Mouse (Mus musculus) heart, adult 2 months (tissue): ENCODE data around the gene Zfp286. TPM values are rescaled to one million over a fixed set of nuclear protein-coding genes. Genes with fewer than 3 reads are reported as not detected.

Experiments
- DNase-seq, 2 experiments: peaks; one replicate each; pipeline ENCODE4 v3.0.0; 2021
- H3K27ac ChIP-seq: fragments of 200-600 bp; 2 replicates; pipeline ENCODE4 v1.8.1; 2022
- H3K27me3 ChIP-seq: fragments of 200-500 bp; 2 replicates; pipeline ENCODE4 v1.6.1; 2012; ENCODE audit warnings: mild to moderate bottlenecking, low read length, inconsistent platforms, mixed read lengths; ENCODE audit not compliant: control insufficient read depth, insufficient read depth
- H3K36me3 ChIP-seq: fragments of 200-500 bp; 2 replicates; pipeline ENCODE4 v1.6.1; 2012; ENCODE audit warnings: low read length, inconsistent platforms; ENCODE audit not compliant: control insufficient read depth, insufficient read depth
- H3K4me1 ChIP-seq: fragments of 200-500 bp; 2 replicates; pipeline ENCODE4 v1.6.1; 2011; ENCODE audit warnings: low read length; ENCODE audit not compliant: control insufficient read depth, insufficient read depth
- H3K4me3 ChIP-seq: fragments of 200-600 bp; 2 replicates; pipeline ENCODE4 v1.8.1; 2022
- H3K79me2 ChIP-seq: fragments of 200-500 bp; replicated peaks from 2 replicates; pipeline ENCODE4 v1.6.1; 2012; ENCODE audit warnings: mild to moderate bottlenecking, inconsistent platforms, low read length, moderate library complexity, mixed read lengths; ENCODE audit not compliant: control insufficient read depth, insufficient read depth
- H3K9ac ChIP-seq: fragments of 200-500 bp; 2 replicates; pipeline ENCODE4 v1.6.1; 2012; ENCODE audit warnings: low read depth, mild to moderate bottlenecking, control low read depth, inconsistent platforms, low read length, mixed read lengths
- CTCF ChIP-seq: fragments of 200-600 bp; IDR thresholded peaks from 2 replicates; pipeline ENCODE4 v1.8.1; 2022; ENCODE audit warnings: antibody characterized with exemption, mild to moderate bottlenecking, moderate library complexity
- EP300 ChIP-seq: fragments of 200-500 bp; IDR thresholded peaks from 2 replicates; pipeline ENCODE4 v1.6.1; 2011; ENCODE audit warnings: low read depth, low read length, control low read depth; ENCODE audit not compliant: insufficient read depth
- POLR2A ChIP-seq: fragments of 200-500 bp; IDR thresholded peaks from 2 replicates; pipeline ENCODE4 v1.6.1; 2011; ENCODE audit warnings: mild to moderate bottlenecking, low read depth, low read length, control low read depth; ENCODE audit not compliant: insufficient read depth
- WGBS: fragments of 180-500 bp; shearing (Covaris S2); methylation state at CpG from one replicate; pipeline ENCODE4 v1.1.7; 2018; 5-methylcytosine and 5-hydroxymethylcytosine counted together
- intact Hi-C: fragments of 180-260 bp; cut with DNase I; formaldehyde crosslinking; loops from one replicate; pipeline ENCODE4 v1.15.1; 2025
- long read RNA-seq: library from polyadenylated mRNA; stranded (forward); transcript quantifications from one replicate; pipeline ENCODE4 v2.0.0, GENCODE M21; 2021
- polyA plus RNA-seq: library from polyadenylated mRNA; depleted of rRNA; stranded (reverse); fragments of >200 nt; gene quantifications from 2 replicates; pipeline ENCODE4 v1.2.3, GENCODE M21; 2012; rRNA removed
- total RNA-seq, 2 experiments: library from RNA; stranded (reverse); gene quantifications; 2 replicates each; pipeline ENCODE4 v1.2.3; 2021

Gene Zfp286
- total RNA-seq (under 1 TPM; 0.41 to 0.42 TPM), polyA plus RNA-seq (0.70 and 1.3 TPM in 2 replicates)
- long read RNA-seq, partial matches to known transcripts, result 0 of 1 reads
- long read RNA-seq, other reads (novel, unspliced or antisense), result 1 of 1 reads

DNA sequence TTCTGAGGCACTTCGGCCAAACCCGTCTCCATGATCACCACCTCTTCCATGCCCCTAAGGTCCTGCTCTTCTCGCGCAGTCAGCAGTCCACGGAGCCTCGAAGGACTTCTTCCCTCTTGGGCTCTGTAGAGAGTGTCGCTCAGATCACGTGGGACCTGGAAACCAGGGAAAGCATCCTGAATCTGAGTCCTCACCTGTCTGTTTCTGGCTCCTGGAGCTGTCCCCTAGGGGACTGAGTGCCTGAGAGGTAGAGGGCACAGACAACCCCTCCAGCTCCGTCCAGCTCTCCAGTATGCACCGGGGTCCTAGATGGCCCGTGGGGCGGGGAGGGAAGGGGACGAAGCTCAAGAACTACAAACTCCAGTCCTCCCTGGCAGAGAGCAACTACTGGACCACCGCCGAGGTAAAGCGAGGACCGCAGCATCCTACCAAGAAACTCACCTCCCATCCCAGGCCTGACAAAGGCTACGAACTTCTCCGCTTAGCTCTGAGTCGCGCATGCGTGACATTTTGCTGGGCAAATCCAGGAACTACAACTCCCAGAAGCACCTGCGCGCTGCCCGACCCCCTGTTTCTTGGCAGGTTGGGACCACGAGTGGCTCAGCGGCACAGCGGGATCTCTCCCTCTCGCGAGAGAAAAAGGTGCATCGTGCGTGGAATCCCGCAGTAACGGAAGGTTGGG, at the start of gene Zfp286:
TSS of gene Zfp286 (minus strand) at position 528 of the 682 bp plus-strand sequence.
- Histone ChIP-seq H3K4me1 (peaks cover 4% of the 10 kb centered on the region), H3K4me3 (peak within 1 kb of the TSS; percentile 60), H3K27ac (no peak within 1 kb of the TSS), H3K27me3 (no peaks in the 10 kb centered on the region), H3K36me3 (no peaks in the 10 kb centered on the region), H3K9ac (peak within 1 kb of the TSS; percentile 63), H3K79me2 (no peaks in the 10 kb centered on the region)
- WGBS, result 7% methylated on average over 34 of the region's 34 CpGs
- no peak for TF ChIP-seq CTCF
- peak; percentile 27; the same call in 1 of the 2 replicates for TF ChIP-seq POLR2A
- intact Hi-C loops, result no loop called here
- DNase-seq, result peak; percentile 75 to 83

DNA sequence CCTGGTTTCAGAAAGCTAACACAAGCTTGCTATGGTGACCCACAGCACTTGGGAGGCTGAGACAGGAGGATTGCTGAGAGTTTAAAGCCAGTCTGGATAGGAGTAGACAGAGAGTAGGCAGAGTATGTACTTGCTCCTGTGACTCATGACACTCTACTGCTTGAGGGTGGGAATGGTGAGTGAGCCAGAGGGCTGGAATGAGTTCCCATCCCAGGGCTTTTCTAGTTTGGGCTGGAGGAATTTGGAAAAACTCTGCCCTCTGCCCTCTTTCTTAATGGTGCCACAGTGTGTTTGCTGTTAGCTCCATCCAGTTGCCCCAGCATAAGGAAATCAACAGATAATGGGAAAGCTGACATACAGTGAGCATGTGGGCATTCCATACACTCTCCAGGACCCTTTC, 42.6 kb upstream of the Zfp286 start:
- Histone ChIP-seq H3K9ac (no peak overlapping the region), H3K4me1 (no peaks in the 10 kb centered on the region), H3K4me3 (no peak overlapping the region), H3K27ac (no peak overlapping the region), H3K27me3 (no peaks in the 10 kb centered on the region), H3K36me3 (no peaks in the 10 kb centered on the region), H3K79me2 (no peaks in the 10 kb centered on the region)
- DNase-seq, result no peak
- TF ChIP-seq EP300 (no peak), CTCF (no peak), POLR2A (no peak)
- intact Hi-C loops, result no loop called here

DNA sequence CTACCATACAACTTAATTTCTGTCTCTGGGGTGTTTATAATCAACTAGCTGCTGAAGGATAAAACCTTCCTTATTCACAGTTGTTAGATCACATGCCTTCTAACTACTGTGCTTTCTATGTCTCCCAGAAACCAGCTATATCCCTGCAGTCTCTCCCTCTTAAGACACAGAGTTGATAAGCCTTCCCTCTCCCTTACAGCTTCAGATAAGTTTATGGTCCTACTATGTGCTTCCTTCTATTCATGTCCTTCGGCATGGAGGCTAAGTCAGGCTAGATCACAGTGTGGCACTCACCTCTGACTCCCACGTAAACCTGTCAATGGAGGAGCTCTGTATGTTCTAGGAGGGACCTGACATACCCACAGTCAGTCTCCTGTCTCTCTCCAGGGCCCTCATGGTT, 41.1 kb upstream of the Zfp286 start:
- no peak for DNase-seq
- no peak overlapping the region for H3K27ac ChIP-seq
- no peaks in the 10 kb centered on the region for H3K36me3 ChIP-seq
- intact Hi-C loops, result no loop called here
- 93% methylated on average over 2 of the region's 2 CpGs for WGBS
- TF ChIP-seq POLR2A, result no peak
- TF ChIP-seq CTCF, result no peak
- no peak for TF ChIP-seq EP300
- H3K9ac ChIP-seq, result no peak overlapping the region
- peaks cover 4% of the 10 kb centered on the region for H3K4me1 ChIP-seq
- H3K4me3 ChIP-seq, result no peak overlapping the region
- no peaks in the 10 kb centered on the region; the same call in 1 of the 2 replicates for H3K79me2 ChIP-seq
- H3K27me3 ChIP-seq, result no peaks in the 10 kb centered on the region

DNA sequence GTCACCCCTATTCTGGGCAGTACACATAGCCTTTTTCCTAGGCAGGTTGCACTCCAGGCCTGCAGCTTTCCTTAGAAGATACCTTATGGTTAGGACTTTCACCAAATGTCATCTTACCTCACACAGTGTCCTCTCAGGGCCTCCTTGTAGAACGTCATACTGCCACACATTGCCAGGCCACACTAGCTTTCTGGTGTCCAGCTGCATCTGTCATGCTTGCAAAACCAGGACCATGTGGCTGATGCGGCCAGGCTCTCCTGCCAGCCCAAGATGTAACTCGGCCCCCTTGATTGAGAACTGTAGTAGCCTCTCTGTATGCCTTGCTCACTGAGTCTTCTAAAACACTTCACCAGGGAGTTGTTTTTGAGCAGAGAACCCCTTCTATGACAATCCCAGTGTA, 38.6 kb upstream of the Zfp286 start:
- no peak overlapping the region for H3K27ac ChIP-seq
- WGBS, result 76% methylated on average over 3 of the region's 3 CpGs
- H3K36me3 ChIP-seq, result no peaks in the 10 kb centered on the region
- peaks cover 5% of the 10 kb centered on the region for H3K4me1 ChIP-seq
- H3K79me2 ChIP-seq, result peaks cover 2% of the 10 kb centered on the region; the same call in 1 of the 2 replicates
- TF ChIP-seq EP300 (no peak), POLR2A (no peak), CTCF (no peak)
- intact Hi-C loops, result no loop called here
- H3K4me3 ChIP-seq, result no peak overlapping the region
- H3K27me3 ChIP-seq, result no peaks in the 10 kb centered on the region
- H3K9ac ChIP-seq, result no peak overlapping the region
- no peak for DNase-seq

DNA sequence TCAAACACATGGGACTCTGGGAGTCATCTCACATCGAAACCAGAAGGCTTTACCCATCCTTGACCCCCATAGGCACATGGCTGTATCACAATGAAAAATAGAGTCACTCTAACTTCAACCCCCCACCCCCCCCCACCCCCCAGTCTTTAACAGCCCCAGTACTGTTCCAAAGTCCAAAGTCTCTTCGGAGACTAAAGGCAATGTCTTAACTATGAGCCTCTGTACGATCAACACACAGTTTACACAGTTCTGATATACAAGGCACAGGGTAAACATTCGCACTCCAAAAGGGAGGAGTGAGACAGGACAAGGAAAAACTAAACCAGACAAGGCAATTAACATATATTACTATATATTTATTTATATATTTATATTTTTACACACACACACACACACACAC, 37.9 kb upstream of the Zfp286 start:
- Histone ChIP-seq H3K4me3 (no peak overlapping the region), H3K9ac (no peak overlapping the region), H3K27ac (no peak overlapping the region), H3K27me3 (no peaks in the 10 kb centered on the region), H3K4me1 (peaks cover 7% of the 10 kb centered on the region), H3K36me3 (no peaks in the 10 kb centered on the region), H3K79me2 (peaks cover 2% of the 10 kb centered on the region; the same call in 1 of the 2 replicates)
- TF ChIP-seq POLR2A (no peak), CTCF (no peak), EP300 (no peak)
- DNase-seq, result no peak
- intact Hi-C loops, result no loop called here
- 96% methylated on average over 4 of the region's 4 CpGs for WGBS

DNA sequence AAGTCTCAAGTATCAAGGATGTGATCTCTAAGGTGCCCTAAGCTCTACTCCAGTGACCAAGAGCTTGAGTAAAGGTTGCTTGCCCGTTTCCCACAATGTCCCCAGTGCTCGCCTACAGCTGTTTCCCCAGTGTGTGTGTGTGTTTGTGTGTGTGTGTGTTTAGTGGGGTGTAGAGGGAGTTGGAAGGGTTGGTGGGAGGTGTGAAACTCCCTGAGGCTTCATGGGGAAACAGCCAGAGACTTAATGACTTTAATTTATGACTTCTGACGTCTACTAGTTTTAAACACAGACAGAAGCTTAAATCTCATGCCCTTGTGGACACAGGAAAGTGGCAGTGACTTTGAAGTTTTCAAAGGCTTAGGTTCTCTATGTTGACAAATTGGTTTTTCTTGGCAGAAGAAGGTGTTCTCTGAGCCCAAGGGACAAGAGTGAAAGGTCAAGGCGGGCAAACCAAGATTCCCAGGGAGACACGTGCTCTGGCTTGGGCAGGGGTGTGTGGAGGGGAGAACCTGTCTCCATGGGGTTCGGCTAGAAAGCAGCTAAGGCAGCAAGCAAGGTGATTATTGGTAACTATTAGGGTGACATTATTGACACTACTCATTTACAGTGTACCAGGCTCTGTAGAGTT, 37.0 kb upstream of the Zfp286 start:
- no peak overlapping the region for H3K9ac ChIP-seq
- DNase-seq, result no peak
- H3K4me3 ChIP-seq, result no peak overlapping the region
- H3K27ac ChIP-seq, result no peak overlapping the region
- intact Hi-C loops, result no loop called here
- WGBS, result 78% methylated on average over 6 of the region's 6 CpGs
- no peaks in the 10 kb centered on the region for H3K27me3 ChIP-seq
- H3K79me2 ChIP-seq, result peaks cover 2% of the 10 kb centered on the region; the same call in 1 of the 2 replicates
- TF ChIP-seq POLR2A (no peak), EP300 (no peak), CTCF (no peak)
- peaks cover 7% of the 10 kb centered on the region for H3K4me1 ChIP-seq
- no peaks in the 10 kb centered on the region for H3K36me3 ChIP-seq
